Mouse (Mus musculus): ENCODE results near the gene Lama2. TPM values are rescaled to one million over a fixed set of nuclear protein-coding genes. Genes with fewer than 3 reads are reported as not detected.
"Not testable (repeated sequence)": the region's sequence is repeated elsewhere in the genome, so short reads cannot be mapped to it uniquely, and the experiment has no call there.

Gene Lama2
- polyA plus RNA-seq, 1 experiment from 2014 or later, result 0.81 TPM

DNA sequence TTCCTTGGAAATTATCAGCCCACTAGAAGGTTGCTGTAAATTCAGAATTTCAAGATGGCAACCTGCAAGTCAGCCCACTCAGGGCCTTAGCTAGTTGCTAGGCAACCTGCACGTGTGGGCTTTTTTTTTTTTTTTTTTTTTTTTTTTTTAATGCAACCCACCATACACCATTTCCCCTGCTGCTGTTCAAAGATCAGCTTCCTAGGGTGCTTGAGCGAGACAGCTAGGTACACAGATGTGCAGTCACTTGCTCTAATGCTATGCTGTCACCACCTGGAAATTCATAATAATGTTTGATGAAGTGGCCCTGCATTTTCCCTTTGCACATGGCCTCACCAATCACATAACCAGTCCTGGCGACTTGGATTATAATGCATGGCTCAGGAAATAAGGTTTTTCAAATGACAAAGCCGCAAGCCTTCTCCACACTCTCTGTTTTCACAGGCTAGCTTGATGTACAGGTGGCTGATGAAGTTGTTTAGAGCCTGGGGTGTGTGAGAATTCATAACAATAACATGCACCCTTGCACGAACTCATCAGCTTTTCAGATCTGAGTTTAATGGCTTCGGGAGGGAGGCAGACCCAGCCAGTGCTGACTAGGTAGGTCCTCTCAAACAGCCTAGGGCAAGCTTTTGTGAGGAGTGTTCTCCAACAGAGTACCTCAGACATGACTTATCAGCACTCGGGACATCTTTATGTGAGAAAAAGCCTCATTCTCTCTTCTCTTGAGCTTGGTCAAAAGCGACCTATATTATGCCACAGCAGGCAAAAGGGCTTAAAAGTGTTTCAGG lies 625.4 kb downstream of the Lama2 start:
- H3K36me3 ChIP-seq (ENCODE audit: control insufficient read depth, insufficient read depth), result no peaks in the 10 kb centered on the region
- H3K27me3 ChIP-seq (ENCODE audit: control insufficient read depth, insufficient read depth, low read depth, low read length), result no peaks in the 10 kb centered on the region
- no peak overlapping the region for H3K27ac ChIP-seq (ENCODE audit: low read length)
- peaks cover 6% of the 10 kb centered on the region for H3K4me1 ChIP-seq (ENCODE audit: control insufficient read depth, low read depth, low read length)
- no peak overlapping the region for H3K4me3 ChIP-seq (ENCODE audit: low read depth, low read length)
- H3K4me2 ChIP-seq (ENCODE audit: low read depth, low read length), result no peak overlapping the region
- no peak overlapping the region for H3K9ac ChIP-seq (ENCODE audit: low read depth, low read length)
- 53% methylated on average over 8 of the region's 8 CpGs for WGBS (ENCODE audit: insufficient replicate concordance)
- H3K9me3 ChIP-seq (replicated peaks; ENCODE audit: control insufficient read depth, low read length), result no peaks in the 10 kb centered on the region
- no peak for ATAC-seq (ENCODE audit: low read depth)

DNA sequence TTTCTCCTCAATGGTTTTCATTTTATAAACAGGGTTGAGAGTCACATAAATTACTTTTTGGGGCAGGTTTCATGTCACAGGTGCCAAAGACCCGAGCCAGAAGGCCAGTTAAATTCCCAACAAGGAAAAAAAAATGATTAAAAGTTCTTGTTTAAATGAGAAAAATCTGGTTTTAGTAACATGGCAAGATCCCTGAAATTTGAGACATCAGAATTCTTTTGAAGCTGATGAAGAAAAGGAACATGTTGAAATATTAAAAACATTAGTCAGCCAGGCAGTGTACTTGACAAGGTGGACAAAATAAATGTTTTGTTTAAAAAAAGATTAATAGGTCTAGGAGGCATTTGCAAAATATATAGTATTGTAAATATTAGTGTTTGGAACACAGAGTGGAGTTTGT lies 634.1 kb downstream of the Lama2 start:
- no peaks in the 10 kb centered on the region for H3K27me3 ChIP-seq (ENCODE audit: control insufficient read depth, insufficient read depth, low read depth, low read length)
- 38% methylated on average over 1 of the region's 1 CpGs for WGBS (ENCODE audit: insufficient replicate concordance)
- H3K4me3 ChIP-seq (ENCODE audit: low read depth, low read length), result no peak overlapping the region
- ATAC-seq (ENCODE audit: low read depth), result no peak
- no peak overlapping the region for H3K9ac ChIP-seq (ENCODE audit: low read depth, low read length)
- H3K36me3 ChIP-seq (ENCODE audit: control insufficient read depth, insufficient read depth), result no peaks in the 10 kb centered on the region
- H3K27ac ChIP-seq (ENCODE audit: low read length), result no peak overlapping the region
- H3K4me2 ChIP-seq (ENCODE audit: low read depth, low read length), result no peak overlapping the region
- H3K4me1 ChIP-seq (ENCODE audit: control insufficient read depth, low read depth, low read length), result no peaks in the 10 kb centered on the region
- no peaks in the 10 kb centered on the region for H3K9me3 ChIP-seq (replicated peaks; ENCODE audit: control insufficient read depth, low read length)

DNA sequence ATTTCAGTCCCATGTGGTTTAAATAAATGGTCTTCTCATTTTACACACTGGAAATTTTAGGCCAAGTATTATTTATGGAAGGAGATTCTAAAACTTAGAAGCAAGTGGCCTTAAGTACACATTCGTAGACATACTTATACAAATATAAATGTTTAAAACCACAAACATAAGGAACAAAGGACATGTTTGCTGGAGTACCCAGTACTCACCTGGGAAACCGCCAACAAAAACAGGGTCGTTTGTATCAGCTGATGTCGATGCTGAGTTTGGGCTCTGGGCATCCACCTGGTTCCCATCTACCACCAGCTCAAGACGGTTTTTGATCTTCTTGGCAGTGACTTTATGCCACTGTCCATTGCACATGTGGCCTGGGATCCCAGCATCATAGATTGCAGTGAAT lies 635.5 kb downstream of the Lama2 start:
- not testable (repeated sequence) for H3K4me2 ChIP-seq (ENCODE audit: low read depth, low read length); H3K9me3 ChIP-seq (replicated peaks; ENCODE audit: control insufficient read depth, low read length); ATAC-seq (ENCODE audit: low read depth); H3K36me3 ChIP-seq (ENCODE audit: control insufficient read depth, insufficient read depth); H3K9ac ChIP-seq (ENCODE audit: low read depth, low read length); H3K4me1 ChIP-seq (ENCODE audit: control insufficient read depth, low read depth, low read length); H3K27me3 ChIP-seq (ENCODE audit: control insufficient read depth, insufficient read depth, low read depth, low read length); H3K4me3 ChIP-seq (ENCODE audit: low read depth, low read length); H3K27ac ChIP-seq (ENCODE audit: low read length)
- 68% methylated on average over 5 of the region's 5 CpGs for WGBS (ENCODE audit: insufficient replicate concordance)

DNA sequence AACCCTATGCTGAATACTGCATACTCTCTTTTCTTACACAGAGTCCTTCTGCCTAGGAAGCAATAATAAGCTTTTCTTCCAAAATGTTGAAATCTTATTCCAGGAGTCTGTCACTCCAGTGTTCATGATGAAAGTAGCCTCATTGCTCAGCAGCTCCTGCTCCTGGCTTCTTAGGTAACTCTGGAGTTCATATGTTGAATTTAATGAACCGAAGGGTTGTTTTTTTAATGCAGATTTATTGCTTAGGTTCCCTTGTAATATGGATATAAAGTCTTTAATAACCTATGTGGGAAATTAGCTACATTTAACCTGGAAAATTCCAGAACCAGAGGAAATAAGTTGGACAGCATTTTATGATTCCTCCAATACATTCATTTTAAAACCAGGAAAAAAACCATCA lies 636.0 kb downstream of the Lama2 start:
- Histone ChIP-seq H3K4me3 (ENCODE audit: low read depth, low read length) (no peak overlapping the region), H3K27me3 (ENCODE audit: control insufficient read depth, insufficient read depth, low read depth, low read length) (no peaks in the 10 kb centered on the region), H3K9ac (ENCODE audit: low read depth, low read length) (no peak overlapping the region), H3K4me2 (ENCODE audit: low read depth, low read length) (no peak overlapping the region), H3K4me1 (ENCODE audit: control insufficient read depth, low read depth, low read length) (no peaks in the 10 kb centered on the region), H3K9me3 (replicated peaks; ENCODE audit: control insufficient read depth, low read length) (no peaks in the 10 kb centered on the region), H3K36me3 (ENCODE audit: control insufficient read depth, insufficient read depth) (no peaks in the 10 kb centered on the region), H3K27ac (ENCODE audit: low read length) (no peak overlapping the region)
- no peak for ATAC-seq (ENCODE audit: low read depth)
- WGBS (ENCODE audit: insufficient replicate concordance), result 77% methylated on average over 1 of the region's 1 CpGs

DNA sequence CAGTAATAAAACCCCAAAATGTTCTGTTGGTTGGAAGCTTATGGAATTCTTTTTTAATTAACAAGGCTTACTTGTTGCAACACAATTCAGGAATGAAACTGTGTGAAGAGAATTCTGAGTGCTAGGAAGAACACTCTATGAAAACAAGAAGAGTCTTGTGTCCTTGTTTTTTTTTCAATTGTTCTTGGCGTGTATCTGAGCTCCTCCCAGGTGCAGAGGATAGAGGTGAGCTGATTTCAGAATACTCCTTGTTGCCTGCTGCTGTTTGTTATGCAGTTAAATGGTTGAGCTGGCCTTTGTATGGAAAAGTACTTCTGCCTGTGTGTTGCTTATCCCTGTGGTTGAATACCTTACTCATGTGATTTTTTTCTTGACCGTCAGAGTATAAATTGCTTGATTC lies 636.9 kb downstream of the Lama2 start:
- H3K4me1 ChIP-seq (ENCODE audit: control insufficient read depth, low read depth, low read length), result no peaks in the 10 kb centered on the region
- ATAC-seq (ENCODE audit: low read depth), result no peak
- H3K36me3 ChIP-seq (ENCODE audit: control insufficient read depth, insufficient read depth), result no peaks in the 10 kb centered on the region
- H3K9me3 ChIP-seq (replicated peaks; ENCODE audit: control insufficient read depth, low read length), result no peaks in the 10 kb centered on the region
- H3K4me3 ChIP-seq (ENCODE audit: low read depth, low read length), result no peak overlapping the region
- H3K27ac ChIP-seq (ENCODE audit: low read length), result no peak overlapping the region
- no peak overlapping the region for H3K4me2 ChIP-seq (ENCODE audit: low read depth, low read length)
- H3K9ac ChIP-seq (ENCODE audit: low read depth, low read length), result no peak overlapping the region
- 72% methylated on average over 2 of the region's 2 CpGs for WGBS (ENCODE audit: insufficient replicate concordance)
- H3K27me3 ChIP-seq (ENCODE audit: control insufficient read depth, insufficient read depth, low read depth, low read length), result no peaks in the 10 kb centered on the region

DNA sequence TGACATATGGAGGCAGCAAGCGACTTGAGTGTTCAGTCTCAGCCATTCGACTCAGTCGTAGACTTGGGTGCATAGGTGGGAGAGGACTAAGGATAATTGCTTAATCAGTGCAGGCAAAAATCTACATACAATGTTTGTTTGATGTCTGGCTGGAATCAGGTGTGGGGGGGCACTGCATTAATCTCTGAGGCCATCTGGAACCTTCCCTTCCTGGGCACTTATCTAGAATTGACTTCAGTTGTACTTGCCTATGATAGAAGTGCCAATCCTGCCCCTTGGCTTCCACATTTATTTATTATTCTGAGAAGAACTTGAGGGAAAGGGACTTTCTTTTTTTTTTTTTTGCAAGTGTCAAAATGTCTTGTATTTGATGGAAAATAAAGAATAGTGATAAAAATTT lies 644.2 kb downstream of the Lama2 start:
- Histone ChIP-seq H3K9ac (ENCODE audit: low read depth, low read length) (no peak overlapping the region), H3K4me1 (ENCODE audit: control insufficient read depth, low read depth, low read length) (peaks cover 7% of the 10 kb centered on the region), H3K4me3 (ENCODE audit: low read depth, low read length) (no peak overlapping the region), H3K27me3 (ENCODE audit: control insufficient read depth, insufficient read depth, low read depth, low read length) (no peaks in the 10 kb centered on the region), H3K27ac (ENCODE audit: low read length) (no peak overlapping the region), H3K36me3 (ENCODE audit: control insufficient read depth, insufficient read depth) (no peaks in the 10 kb centered on the region), H3K9me3 (replicated peaks; ENCODE audit: control insufficient read depth, low read length) (no peaks in the 10 kb centered on the region), H3K4me2 (ENCODE audit: low read depth, low read length) (no peak overlapping the region)
- ATAC-seq (ENCODE audit: low read depth), result peak; percentile 56; the same call in 1 of the 2 replicates
- 67% methylated on average over 3 of the region's 3 CpGs for WGBS (ENCODE audit: insufficient replicate concordance)

DNA sequence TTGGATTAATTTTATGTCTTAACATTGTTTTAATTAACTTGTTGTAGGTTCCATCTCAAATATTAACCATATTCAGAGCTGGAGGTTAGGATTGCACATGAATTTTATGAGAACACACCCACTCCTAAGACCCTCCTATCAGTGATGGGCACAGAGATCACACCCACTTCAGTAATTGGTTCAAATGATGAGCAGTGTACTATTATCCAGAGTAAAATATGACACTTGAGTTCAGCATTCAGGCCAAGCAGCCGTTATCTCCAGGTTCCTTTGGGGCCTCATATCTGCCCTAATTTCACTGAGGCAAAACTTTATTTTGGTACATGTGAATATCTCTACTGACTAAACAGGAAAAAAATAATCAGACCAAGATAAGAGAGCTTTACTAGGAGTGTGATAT lies 645.3 kb downstream of the Lama2 start:
- no peak overlapping the region for H3K4me2 ChIP-seq (ENCODE audit: low read depth, low read length)
- H3K9me3 ChIP-seq (replicated peaks; ENCODE audit: control insufficient read depth, low read length), result no peaks in the 10 kb centered on the region
- 46% methylated on average over 1 of the region's 1 CpGs for WGBS (ENCODE audit: insufficient replicate concordance)
- H3K4me1 ChIP-seq (ENCODE audit: control insufficient read depth, low read depth, low read length), result peaks cover 7% of the 10 kb centered on the region
- no peak overlapping the region for H3K27ac ChIP-seq (ENCODE audit: low read length)
- H3K4me3 ChIP-seq (ENCODE audit: low read depth, low read length), result no peak overlapping the region
- H3K27me3 ChIP-seq (ENCODE audit: control insufficient read depth, insufficient read depth, low read depth, low read length), result no peaks in the 10 kb centered on the region
- peak; percentile 90 for ATAC-seq (ENCODE audit: low read depth)
- H3K36me3 ChIP-seq (ENCODE audit: control insufficient read depth, insufficient read depth), result no peaks in the 10 kb centered on the region
- no peak overlapping the region for H3K9ac ChIP-seq (ENCODE audit: low read depth, low read length)

DNA sequence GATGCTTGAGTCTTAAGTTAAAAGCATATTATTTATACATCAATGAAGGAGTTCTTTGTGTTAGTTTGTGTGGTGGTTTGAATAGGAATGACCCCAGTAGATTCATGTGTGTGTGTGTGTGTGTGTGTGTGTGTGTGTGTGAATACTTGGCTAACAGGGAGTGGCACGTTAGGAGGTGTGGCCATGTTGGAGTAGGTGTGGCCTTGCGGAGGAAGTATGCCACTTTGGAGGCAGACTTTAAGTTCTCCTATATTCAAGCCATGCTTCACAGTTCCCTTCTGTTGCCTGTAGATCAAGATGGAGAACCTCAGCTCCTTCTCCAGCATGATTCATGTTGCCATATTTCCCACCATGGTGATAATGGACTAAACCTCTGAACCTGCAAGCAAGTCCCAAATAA lies 646.0 kb downstream of the Lama2 start:
- 52% methylated on average over 2 of the region's 2 CpGs for WGBS (ENCODE audit: insufficient replicate concordance)
- no peak overlapping the region for H3K27ac ChIP-seq (ENCODE audit: low read length)
- no peaks in the 10 kb centered on the region for H3K27me3 ChIP-seq (ENCODE audit: control insufficient read depth, insufficient read depth, low read depth, low read length)
- peaks cover 7% of the 10 kb centered on the region for H3K4me1 ChIP-seq (ENCODE audit: control insufficient read depth, low read depth, low read length)
- no peak overlapping the region for H3K4me3 ChIP-seq (ENCODE audit: low read depth, low read length)
- no peak for ATAC-seq (ENCODE audit: low read depth)
- no peak overlapping the region for H3K9ac ChIP-seq (ENCODE audit: low read depth, low read length)
- H3K36me3 ChIP-seq (ENCODE audit: control insufficient read depth, insufficient read depth), result no peaks in the 10 kb centered on the region
- H3K4me2 ChIP-seq (ENCODE audit: low read depth, low read length), result no peak overlapping the region
- no peaks in the 10 kb centered on the region for H3K9me3 ChIP-seq (replicated peaks; ENCODE audit: control insufficient read depth, low read length)

DNA sequence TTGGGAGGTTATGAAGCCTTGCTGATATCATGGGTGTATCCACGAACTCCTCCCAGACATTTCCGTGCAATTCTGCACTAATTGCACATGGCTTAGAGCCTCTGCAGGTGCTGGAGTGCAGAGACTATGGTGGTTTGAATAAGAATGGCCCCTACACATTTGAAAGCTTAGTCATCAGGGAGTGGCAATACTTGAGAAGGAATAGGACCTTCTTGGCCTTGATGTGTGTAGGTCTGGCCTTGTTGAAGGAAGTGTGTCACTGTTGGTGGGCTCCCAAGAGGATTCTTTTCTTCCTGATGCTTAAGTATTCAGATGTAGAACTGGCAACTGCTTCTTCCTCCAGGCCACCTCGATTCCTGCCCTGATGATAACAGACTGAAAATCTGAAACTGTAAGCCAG lies 661.0 kb downstream of the Lama2 start:
- no peaks in the 10 kb centered on the region for H3K27me3 ChIP-seq (ENCODE audit: control insufficient read depth, insufficient read depth, low read depth, low read length)
- no peak overlapping the region for H3K4me2 ChIP-seq (ENCODE audit: low read depth, low read length)
- no peak overlapping the region for H3K4me3 ChIP-seq (ENCODE audit: low read depth, low read length)
- no peak overlapping the region for H3K27ac ChIP-seq (ENCODE audit: low read length)
- 51% methylated on average over 3 of the region's 3 CpGs for WGBS (ENCODE audit: insufficient replicate concordance)
- H3K9ac ChIP-seq (ENCODE audit: low read depth, low read length), result no peak overlapping the region
- H3K9me3 ChIP-seq (replicated peaks; ENCODE audit: control insufficient read depth, low read length), result no peaks in the 10 kb centered on the region
- H3K4me1 ChIP-seq (ENCODE audit: control insufficient read depth, low read depth, low read length), result no peaks in the 10 kb centered on the region
- ATAC-seq (ENCODE audit: low read depth), result no peak
- no peaks in the 10 kb centered on the region for H3K36me3 ChIP-seq (ENCODE audit: control insufficient read depth, insufficient read depth)
